Mouse (Mus musculus): ENCODE measurements around the gene Gng2.

Gng2 gene

DNA sequence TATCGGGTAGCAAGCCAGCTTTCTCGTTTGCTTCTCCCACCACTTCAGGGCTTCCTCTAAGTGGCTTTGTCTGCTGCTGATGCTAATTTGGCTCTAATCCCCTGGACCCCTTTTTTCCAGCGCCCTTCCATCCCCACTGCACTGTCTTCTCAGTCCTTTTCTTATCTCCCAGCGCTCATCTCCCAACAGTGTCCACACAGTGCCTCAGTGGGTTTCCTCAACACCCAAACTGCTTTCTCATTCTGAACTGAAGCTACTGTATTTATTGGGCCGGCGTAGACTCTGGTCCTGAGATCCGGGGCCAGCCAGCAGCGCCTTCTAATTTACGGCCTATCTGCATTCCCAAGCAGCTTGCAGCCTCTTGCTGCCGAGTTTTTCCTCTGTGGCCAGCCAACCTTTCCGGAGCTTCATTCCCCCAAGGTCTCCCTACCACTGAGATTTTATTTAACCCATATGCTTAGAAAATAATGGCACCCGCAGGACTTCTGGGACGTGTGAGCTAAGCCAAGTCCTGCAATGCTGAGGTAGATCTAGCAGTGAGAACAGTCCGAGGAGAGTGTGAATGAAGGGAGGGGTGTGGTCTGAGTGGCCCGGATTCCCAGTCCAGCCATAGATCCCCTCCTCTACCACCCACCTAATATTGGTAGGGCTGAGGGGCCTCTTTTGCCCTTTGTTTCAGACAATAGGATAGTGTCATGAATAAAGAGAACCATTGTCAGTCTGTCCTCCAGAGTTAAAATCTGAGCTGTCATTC, at the start of gene Gng2:
Gene Gng2 (minus strand): TSS at position 357 of the 754 bp plus-strand sequence.
- DNase-seq: peak; percentile 51

DNA sequence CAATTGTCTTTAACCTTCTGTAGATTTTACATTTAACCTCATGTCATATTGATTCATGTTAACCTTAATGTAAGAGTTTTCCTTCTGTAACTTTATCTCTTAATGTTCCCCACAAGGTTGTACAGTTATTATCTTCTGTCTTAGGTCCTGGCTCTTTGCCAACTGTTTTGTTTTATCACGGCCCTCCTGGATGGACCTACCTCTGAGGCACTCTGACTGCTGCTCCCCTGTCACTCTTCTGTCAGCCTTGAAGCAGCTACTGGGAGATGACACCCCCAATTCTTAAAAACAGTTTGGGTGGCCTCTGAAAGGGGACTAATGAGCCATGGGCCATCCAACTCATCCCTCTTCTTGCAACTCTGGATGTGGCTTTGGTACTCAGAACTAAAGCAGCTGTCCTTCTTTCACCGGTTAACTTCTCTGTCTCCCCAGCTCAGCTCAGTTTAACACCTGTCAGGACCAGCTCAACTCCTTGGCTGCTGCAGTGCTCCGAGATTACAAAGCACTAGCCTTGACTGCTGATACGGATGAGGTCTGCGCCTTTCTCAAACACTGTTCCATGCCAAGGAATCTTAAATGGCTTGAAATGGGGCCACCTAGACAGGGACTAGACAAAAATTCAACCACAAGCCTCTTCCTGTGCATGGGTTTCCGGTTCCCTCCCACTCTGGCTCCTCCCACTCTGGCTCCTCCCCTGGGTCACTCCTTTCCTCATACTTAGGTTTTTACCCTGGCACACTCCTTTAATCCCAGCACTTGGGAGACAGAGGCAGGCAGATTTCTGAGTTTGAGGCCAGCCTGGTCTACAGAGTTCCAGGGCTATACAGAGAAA, 47.7 kb upstream of the Gng2 start:
- no peak for DNase-seq

DNA sequence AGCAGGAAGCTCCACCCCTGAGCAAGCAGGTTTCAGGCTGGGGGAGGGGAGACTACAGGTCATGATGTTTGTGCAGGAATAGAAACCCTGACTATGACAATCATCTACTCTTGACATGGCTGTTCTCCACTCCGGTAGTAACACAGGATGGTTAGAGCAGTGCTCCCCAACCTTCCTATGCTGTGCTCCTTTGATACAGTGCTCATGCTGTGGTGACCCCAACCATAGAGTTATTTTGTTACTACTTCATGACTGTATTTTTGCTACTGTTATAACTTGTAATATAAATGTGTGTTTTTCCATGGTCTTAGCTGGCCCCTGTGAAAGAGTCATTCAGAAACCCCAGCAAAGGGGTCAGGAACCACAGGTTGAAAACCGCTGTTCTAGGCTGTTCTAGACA, 46.5 kb upstream of the Gng2 start:
- DNase-seq: no peak

DNA sequence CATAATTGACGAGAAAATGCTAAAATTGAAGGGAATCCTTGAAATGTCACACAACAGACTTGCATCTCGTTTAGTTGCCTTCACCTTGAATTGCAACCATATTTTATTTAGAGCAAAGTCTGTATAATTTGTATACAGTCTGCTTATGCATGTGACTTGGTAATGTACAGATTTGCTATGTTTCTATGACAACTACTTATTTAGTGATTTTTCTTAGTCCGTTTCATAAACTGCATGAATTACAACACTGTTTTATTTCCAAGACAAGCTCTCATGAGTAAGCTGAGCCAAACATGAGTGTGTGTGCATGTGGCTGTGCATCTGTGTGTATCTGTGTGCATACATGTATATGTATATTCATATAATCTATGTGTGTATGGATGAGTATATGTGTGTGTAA, 42.1 kb upstream of the Gng2 start:
- no peak for DNase-seq

DNA sequence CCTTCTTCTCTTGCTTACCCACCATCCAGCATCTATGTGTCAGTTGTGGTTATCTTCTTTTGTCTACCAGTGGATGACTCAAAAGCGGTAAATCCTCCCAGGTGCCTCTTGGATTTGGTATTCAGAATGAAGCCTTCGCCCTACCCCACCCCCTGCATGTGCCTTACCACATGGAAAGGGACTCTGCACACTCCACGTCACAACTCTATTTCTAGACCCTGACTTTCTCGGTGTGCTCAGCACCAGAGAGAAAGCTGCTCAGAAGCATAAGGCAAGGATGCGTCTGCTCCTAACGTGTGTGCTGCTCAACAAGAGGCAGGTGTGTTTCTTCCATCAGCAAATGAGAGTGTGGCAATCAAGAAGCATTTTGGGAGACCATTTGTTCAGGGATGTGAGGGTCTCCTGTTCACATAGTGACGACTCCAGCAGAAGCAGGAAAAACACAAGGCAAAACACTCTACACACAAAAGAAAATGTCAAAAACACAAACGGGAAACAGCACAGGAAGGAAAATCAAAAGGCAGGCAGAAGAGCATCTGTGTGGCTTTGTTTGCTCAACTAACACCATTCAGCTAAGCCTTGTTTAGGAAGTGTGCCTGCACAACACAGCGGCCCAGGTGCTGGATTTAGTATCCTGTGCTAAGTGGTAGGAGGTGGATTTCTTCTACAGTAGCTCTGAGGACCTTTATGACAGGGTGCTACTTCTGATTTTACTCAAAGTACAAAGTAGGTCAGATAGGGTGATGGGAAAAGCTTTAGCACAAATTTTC, 35.3 kb upstream of the Gng2 start:
- DNase-seq: no peak

DNA sequence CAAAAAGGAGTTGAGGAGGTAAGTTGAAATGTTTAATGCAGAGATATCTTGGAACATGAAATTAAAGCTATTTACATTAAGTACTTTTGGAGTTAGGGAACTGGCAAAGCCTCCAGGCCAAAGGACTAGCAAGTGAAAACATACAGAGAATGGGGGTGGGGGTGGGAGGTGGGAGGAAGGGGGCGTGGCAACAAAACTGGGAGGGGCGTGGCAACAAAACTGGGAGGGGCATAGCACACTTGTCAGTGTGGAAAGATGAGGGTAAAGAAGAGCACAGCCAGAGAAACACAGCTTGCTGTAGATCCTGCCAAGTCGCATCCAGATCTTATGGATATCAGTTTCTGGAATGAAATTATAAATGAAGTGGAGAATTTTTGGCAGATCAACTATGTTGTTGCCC, 30.0 kb upstream of the Gng2 start:
- no peak for DNase-seq

DNA sequence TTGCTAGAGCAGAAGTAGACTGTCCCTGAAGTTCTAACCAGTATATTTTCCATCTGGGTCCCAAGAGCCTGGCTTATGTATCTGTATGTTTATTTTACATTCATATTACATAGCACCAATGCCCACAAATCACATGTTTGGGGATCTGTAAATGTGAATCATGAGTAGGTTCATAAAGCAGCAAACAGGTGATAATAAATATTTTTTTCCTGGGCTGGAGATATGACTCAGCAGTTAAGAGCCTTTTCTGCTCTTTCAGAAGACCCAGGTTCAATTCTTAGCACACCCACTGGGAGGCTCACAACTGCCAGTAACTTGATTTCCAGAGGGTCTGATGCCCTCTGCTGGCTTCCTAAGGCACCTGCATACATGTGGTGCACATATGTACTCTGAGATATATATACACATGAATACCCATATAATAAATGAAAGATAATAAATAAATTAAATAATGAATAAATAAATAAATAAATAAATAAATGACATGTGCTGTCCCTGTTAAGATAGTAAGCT, 27.4 kb upstream of the Gng2 start:
- no peak for DNase-seq

DNA sequence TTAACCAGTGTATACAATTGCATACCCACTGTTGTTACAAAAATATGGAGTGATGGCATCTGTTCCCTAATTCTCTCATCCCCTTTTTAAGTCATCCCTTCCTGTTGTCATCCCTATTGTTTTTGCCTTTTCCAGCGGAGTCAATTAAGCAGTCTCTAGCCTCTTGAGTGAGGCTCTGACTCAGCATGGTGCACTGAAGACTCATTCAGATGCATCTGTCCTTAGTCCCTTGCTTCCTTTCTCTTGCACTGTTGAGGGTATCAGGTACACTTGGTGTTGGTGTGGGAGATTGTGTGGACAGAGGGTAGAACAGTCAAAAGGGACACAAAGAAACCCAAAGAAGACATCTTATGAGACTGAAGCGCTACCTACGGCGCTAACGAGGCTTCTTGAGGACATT, 19.4 kb upstream of the Gng2 start:
- no peak for DNase-seq

DNA sequence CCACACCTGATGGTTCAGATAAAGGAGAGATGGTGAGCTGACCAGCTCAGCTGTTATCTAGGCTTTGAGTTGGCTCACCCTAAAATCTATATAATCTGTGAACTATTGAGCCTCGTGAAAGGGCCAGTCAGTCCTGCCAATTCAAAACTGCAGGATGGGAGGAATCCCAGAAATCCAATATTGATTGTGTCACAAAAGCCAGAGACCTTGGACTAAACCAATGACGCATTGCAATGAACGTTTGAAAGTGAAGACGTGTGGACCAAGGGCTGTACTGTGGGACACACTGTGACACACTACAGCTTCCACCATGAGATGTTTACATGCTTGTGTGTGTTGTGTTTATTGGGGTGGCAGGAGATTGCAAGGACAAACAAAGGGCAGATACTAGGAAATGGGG, 18.5 kb upstream of the Gng2 start:
- no peak for DNase-seq

DNA sequence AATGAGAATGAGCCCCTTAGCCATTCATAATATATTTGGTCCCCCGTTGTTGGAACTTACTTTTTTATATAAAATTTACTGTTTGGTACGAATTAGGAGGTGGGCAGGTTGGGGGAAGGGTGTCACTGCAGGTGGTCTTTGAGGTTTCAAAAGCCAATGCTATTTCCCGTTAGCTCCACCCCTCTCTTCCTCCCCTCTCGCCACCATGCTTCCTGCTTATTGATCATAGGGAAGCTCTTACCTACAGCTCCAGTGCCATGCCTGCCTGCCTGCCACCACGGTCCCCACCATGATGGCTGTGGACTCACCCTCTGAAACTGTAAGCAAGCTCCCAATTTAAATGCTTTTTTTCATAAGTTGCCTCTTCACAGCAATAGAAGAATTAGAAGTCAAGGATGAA, 16.6 kb upstream of the Gng2 start:
- DNase-seq: no peak

DNA sequence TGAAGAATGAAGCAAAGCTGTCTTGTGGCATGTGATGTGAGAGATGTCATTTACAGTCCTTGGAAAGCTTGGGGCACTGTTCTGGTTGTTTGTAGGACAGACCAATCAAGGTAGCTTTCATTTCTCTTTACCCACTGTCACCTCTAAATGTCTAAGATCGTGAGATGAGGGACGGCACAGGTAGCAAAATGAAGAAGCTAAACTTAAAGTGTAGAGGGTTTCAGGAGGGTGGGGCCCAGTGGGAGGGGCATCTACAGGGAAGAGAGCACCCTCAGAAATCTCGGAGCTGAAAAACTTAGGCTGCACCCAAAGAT, 16.1 kb upstream of the Gng2 start:
- DNase-seq: no peak

DNA sequence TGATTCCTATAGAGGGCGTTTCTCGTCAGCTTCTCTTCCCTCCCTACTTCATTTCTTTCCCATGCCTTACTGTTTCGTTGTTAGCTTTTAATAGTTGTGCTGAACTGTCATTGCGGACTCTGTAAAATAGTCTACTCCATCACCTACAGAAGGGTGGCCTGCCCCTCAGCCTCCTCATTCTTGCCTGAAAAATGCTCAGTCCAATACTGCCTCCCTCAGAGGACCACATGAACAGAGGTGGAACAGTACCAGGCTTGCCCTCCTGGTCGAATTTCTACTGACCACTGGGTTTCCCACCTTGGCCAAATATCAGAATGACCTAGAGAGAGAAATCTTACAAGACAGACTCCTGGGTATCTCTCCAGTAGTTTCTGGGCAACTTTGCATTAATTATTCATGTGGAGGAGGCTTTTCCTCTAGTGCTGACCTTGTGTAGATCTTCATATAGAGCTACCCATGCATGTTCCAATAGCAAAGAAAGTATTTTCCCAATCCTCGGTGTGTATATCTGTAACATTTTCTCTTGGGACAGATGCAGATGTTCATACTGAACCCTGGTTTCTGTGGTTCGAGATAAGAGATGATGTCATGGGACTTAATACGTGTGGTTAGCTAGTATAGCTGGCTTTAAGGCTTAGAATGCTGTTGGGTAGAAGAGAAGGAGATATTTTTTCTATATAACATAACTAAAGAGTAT, 15.6 kb upstream of the Gng2 start:
- DNase-seq: no peak

DNA sequence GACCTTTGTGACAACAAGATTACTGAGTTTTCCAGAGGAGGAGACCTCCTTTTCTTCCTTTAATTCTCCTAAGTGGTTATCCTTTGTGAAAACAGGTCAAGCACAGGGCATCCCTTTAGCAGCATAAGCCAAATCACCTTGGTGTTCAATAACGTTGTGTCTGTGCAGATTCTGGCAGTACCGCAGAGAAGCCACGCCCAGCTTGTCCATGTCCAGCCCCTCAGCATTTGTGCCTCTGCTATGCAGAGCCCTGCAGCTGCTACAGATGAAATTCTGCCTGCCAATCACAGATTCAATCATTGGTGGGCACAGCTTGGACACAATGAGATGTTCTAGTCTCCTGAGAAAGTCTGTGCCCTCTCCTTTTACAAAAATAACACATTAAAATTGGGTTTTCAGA, 14.4 kb upstream of the Gng2 start:
- peak; percentile 47 for DNase-seq

DNA sequence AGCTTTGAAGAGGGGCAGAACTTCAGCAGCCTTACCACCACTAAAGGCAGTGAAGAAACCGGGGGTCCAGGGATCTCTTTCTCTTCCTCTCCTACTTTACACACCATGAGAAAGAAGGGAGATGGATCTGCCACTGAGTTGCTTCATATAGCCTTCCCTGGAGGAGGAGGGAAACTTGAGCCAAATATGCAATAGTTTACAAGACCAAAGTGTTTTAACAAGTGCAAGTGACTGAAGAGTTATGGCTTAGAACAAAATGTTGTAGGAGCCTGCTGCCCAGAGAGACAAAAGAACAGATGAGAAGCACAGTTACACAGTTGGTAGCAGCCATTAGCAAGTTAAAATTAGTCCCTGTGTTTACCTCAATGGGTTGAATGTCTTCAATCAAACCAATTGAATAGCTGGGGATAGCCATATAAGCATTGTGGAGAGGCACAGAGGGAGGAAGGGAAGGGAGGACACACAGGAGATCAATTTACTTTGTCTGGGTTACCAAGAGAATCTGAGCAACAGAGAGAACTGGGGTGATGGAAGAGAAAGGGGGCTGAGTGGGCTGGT, 13.1 kb upstream of the Gng2 start:
- DNase-seq: no peak

DNA sequence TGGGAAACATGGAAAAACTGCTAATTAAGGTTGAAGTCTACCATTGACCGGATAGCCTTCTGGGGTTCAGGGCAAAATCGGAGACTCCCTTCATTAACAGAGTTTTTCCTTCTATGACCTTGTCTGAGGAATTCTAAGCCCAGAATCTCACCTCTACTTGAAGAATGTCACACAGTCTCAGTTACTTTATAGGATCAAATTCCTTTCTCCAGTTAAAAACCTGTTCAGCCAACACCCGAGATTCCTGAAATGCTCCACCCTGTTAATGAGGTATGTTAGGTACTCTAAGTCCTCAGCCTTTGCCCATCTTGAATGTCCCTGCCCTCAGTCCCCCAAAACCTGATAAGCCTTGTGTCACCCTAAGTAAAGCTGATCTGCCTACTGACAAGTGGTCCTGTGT, 11.0 kb upstream of the Gng2 start:
- DNase-seq: no peak

DNA sequence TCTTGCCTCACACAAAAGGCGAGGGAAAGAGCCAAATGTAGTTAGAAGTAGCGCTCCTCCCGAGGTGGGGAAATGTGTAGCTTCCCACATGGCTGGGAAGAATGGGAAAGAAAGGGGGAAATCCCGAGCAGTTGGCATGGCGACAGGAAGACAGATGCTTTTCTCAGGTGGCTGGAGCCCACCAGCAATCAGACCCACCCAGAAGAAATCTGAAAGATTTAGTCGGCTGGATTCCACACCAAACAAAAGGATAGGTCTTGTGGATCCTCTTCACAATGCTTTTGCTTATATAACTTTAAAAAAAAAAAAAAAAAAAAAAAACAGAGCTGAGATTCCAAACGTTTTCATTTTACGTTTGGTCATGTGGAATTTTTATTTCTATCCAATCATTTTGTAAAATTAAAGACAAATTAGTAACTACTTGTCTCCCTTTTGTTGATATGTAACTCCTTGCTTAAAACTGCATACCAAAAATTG, 10.0 kb upstream of the Gng2 start:
- DNase-seq: no peak

DNA sequence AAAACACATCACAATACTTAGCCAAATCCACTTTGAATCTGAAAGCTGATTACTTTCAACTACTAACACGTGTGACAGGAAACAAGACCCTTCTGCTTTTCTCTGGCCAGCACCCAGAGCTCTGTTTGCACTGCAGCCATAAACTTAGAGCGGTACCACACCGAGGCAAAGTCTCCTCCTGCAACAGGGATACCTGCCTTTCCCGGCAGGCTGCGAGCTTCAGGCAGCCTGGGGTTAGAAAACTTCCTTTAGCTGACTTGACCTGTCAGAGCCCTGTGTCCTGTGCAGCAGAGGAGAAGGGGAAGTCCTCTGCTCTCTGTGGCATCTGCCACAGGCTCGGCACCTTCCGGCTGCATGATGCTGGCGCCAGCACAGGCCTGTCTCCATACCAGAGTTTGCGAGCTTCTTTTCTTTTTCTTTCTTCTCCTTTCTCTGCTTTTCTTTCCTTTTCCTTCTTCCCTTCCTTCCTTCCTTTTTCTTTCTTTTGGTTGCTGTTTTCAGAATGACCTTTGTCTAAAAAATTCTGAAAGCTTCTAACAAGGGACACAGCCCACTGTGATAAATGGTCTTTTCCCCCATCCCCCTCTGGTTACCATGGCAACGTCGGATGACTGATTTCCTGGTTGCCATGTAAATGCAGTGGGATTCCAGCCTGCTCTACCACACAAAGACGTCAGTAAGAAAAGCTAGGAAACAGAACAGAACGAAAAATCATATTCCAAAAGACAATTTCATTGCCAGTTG, 9.4 kb upstream of the Gng2 start:
- DNase-seq: peak; percentile 95

DNA sequence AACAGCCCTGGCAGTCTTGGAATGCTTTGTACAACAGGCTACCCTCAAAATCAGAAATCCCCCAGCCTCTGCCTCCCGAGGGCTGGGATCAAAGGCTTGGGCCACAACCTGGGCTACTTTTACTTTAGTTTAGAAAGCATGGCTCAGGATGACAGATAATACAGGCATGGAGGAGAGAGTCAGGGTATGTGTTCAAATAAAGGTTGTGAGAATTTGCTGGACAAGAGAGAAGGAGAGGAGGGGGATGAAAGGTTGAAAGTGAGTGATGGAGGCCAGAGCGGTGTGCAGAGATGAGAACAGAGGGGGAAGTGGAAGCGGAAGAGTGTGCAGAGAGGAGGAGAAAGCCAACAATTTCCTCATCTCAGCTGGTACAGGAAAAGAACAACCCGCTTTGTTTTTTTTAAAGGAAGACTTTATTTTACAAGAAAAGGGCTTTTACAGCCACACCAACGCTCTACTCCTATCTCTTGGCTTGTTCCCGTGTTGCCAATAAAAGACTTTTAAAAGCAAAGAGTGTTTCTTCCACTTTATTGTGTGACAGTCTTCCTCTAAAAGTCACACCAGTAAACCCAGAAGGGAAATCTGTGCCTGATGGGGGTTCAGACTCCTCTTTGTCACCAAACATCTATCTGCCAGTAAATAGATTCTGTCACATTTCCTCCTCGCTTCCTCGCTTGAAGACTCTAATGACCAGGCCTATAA, 8.6 kb upstream of the Gng2 start:
- DNase-seq: no peak

DNA sequence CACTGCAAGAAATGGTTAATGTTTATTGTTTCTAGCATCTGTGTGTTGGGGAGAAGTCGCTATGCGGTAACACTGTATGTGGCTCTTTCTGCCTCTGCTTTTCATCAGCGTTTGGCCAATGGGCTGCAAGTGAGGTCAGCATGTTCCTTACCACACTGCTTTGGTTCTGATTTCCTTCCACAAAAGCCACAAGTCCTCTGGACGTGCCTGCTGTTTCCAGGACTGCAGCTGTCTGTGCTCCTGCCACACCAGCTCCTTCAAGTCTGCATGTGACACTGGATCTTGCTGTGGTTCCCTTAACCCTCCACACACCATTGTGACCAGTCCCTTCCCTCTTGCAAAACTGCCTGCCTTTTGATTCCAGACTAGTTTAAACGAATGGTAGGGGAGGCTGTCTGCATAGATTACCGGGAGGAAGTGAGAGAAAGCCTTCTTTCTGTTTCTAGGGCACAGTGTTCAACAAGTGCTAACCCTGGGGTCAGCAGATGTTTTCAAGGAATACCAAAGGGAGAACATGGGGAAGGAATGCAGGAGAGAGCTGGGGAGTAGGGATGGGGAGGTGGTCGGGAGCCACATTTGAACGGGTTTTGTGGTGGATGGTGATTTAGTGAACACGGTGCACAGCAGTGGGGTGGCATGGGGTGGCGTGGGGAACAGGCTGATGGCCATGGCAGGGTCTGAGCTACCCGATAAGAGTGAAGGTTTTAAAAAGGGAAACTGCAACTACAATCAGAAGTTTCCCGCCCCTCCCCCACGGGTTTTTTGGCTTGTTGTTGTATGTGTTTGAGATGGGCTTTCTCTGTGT, 7.9 kb upstream of the Gng2 start:
- peak; percentile 70 for DNase-seq

All from embryo, embryonic 11 days (tissue).